Mouse (Mus musculus) cerebellum, postnatal 14 days (tissue): Measurements from ENCODE around the gene Dll1.

ENCODE experiments used
- DNase-seq, 2 experiments: peaks; one replicate each; pipeline ENCODE4 v3.0.0; 2021; ENCODE audit warnings: mixed read lengths in 2 of 2

The Dll1 gene

DNA sequence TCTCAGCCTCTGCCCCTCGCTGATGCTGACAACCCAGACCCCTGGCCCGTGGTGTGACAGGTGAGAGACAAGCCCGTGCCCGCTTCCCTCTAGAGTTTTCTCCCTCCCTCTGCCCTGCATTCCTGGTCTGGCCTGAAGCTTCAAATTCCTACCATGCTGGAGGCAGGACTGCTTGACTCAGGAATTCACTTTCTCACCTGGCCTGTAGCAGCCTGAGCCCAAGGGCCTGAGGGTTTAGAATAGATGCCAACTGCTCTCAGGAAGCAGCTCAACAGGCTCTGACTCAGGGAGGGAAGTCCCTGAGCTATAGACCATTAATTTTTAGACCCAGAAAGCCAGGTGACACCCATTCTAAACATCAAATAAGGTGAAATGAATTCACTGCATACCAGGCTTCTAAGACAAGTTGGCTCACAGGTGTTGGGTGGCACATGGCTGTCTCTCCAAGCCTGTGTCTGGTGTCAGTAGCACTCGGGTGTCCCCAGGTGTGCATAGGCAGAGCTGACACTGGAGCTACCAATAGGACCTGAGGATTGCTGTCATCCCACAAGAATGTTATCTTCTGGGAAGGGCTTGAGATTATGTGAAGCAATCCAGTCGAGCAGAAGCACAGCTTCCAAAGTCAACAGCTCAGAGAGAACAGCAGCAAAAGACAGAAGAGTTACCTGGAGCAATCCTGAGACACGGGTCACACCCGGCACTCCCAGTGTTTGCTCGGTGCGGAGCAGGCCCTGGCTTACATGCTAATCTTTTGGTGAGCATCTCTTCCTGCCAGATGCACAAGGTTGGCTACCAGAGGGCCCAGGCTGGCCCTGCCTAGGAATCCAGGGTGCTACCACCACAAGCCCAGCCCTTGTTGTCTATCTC lies 50.5 kb downstream of the Dll1 start:
- no peak for DNase-seq

DNA sequence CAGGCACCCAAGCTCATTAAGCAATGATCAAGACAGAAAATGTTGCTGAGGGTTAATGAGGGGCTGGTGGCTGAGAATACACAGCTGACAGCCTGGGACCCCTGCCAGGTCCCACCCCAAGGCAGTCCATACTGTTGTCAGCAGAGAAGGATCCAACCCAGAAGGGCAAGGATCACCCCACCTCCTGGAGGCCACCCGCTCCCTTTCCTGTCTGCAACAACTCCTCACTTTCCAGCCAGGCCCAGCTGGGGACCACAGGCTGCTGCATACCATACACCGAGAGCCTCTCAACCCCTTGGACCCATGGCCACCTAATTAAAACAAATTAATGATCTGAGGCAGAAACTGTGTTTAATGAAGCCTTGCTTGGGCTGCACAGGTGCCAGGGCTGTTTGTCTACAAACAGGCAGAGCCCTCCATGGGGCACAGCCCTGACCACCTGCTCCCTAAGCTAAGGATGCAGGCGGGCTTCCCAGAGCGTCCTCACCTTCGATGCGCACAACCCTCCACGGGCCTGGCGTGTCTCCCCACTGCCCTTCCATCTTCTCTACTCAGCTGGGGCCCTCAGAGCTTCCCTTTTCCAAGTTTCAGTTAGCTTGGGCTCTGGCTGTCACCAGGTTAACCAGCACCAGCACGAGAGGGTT lies 53.4 kb downstream of the Dll1 start:
- DNase-seq = peak; percentile 43 to 48
